In the genomic region with DNA sequence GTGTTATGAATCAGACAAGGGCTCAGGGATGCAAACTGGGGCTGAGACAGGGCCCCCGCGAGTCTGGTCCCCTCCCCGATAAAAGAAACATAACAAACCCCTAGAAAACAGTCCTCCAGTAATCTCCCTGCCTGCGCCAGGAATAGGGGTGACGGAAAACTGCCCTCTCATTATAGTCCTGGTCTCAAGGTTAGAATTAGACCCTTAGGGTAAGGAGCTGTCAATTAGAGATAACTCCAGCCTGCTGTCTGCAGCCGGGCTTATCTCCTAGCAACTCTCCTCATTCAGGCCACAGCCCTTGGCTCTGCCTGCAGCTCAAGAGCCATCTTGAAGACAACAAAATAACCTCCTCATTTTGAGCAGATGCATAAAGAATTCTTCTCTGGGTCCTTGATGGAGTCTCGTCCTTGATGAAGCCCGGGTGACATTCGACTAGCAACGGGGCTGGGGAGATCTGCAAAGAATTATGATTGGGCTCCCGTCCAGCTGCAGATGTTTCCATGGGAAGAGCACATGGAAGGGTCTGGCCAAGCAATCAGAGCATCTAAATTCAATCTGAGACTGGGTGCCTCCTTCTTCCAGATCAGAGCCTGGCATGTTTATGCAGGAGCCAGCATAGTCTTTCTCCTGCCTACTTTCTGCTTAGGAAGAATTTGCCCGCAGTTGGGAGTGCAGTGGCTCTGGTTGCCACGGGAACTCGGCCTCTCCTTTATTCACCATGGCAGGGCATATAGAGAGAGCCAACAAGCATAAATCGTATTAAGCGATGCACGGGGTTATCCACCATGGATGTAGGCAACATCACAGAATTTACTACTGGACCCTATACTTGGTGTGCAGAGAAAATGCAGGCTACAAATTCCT, we compare ENCODE assay signal across 9 mouse cellular contexts.
A peak's percentile ranks its signal among the peaks of the same experiment; 100 is the strongest.
DNase-seq lines count a peak whose midpoint lies in the region; ATAC-seq and TF ChIP-seq lines count a peak whose summit lies in the region.
"Had no signal": no experiment of that assay in that cellular context is flagged by ENCODE, and none has a peak within 500 bp of the region (broad histone marks: within the 10 kb centered on the region; RNA-seq: fewer than 3 reads in every experiment).

No protein-coding gene starts in this region.

- no peak overlapping the region for H3K9ac ChIP-seq in heart, postnatal 0 days (replicated peaks; ENCODE audit: low read depth, low read length)
- H3K9ac ChIP-seq in limb, embryonic 13.5 days: no peak overlapping the region

- no peak for TF ChIP-seq CTCF in heart, postnatal 0 days (IDR thresholded peaks at IDR 0.05; ENCODE audit: low read depth)

- ATAC-seq in heart, postnatal 0 days (ENCODE audit: insufficient read depth, low read depth): no peak
- ATAC-seq in limb, embryonic 13.5 days (ENCODE audit: low FRiP score, low read depth): peak; percentile 57
- ATAC-seq: Patski had no signal

- peaks cover 10% of the 10 kb centered on the region for H3K4me1 ChIP-seq in heart, postnatal 0 days (ENCODE audit: control insufficient read depth, insufficient read depth)
- H3K4me1 ChIP-seq in embryonic facial prominence, embryonic 10.5 days: peaks cover 79% of the 10 kb centered on the region
- peaks cover 31% of the 10 kb centered on the region for H3K4me1 ChIP-seq in limb, embryonic 13.5 days

- no peaks in the 10 kb centered on the region for H3K36me3 ChIP-seq in heart, postnatal 0 days (replicated peaks; ENCODE audit: control insufficient read depth, insufficient read depth, low read length)
- no peaks in the 10 kb centered on the region for H3K36me3 ChIP-seq in embryonic facial prominence, embryonic 10.5 days (replicated peaks)
- no peaks in the 10 kb centered on the region for H3K36me3 ChIP-seq in limb, embryonic 13.5 days

- intact Hi-C loops in heart, postnatal 25 days (cut with DNase I): no loop called here

- no peaks in the 10 kb centered on the region for H3K27me3 ChIP-seq in heart, postnatal 0 days (ENCODE audit: control insufficient read depth, insufficient read depth, low read length)
- no peaks in the 10 kb centered on the region; the same call in 1 of the 2 replicates for H3K27me3 ChIP-seq in embryonic facial prominence, embryonic 10.5 days (replicated peaks; ENCODE audit: low read depth, poor library complexity, severe bottlenecking)
- no peaks in the 10 kb centered on the region for H3K27me3 ChIP-seq in limb, embryonic 13.5 days
- H3K27me3 ChIP-seq: Patski had no signal

- no peaks in the 10 kb centered on the region for H3K9me3 ChIP-seq in heart, postnatal 0 days (replicated peaks; ENCODE audit: control insufficient read depth, low read length)
- no peaks in the 10 kb centered on the region for H3K9me3 ChIP-seq in embryonic facial prominence, embryonic 10.5 days
- H3K9me3 ChIP-seq in limb, embryonic 13.5 days: no peaks in the 10 kb centered on the region

- no peak for TF ChIP-seq EP300 in heart, postnatal 0 days (IDR thresholded peaks at IDR 0.05; ENCODE audit: low read depth)

- H3K4me3 ChIP-seq in heart, postnatal 0 days (ENCODE audit: low read depth, low read length): peak overlapping the region; percentile 33; the same call in 1 of the 2 replicates
- peak overlapping the region; percentile 53 for H3K4me3 ChIP-seq in embryonic facial prominence, embryonic 10.5 days
- H3K4me3 ChIP-seq in limb, embryonic 13.5 days: no peak overlapping the region

- H3K27ac ChIP-seq in heart, postnatal 0 days (ENCODE audit: low read depth): no peak overlapping the region
- H3K27ac ChIP-seq in embryonic facial prominence, embryonic 10.5 days (replicated peaks): peak overlapping the region; percentile 92
- peak overlapping the region; percentile 22; the same call in 1 of the 2 replicates for H3K27ac ChIP-seq in limb, embryonic 13.5 days

- no peak for DNase-seq in heart, postnatal 0 days (ENCODE audit: low spot score)
- no peak for DNase-seq in heart, postnatal 25 days (ENCODE audit: low spot score)
- DNase-seq in embryonic facial prominence, embryonic 10.5 days (ENCODE audit: low spot score): peak; percentile 69
- peak; percentile 12 for DNase-seq in heart, postnatal 4 days
- DNase-seq in retina, embryonic 14.5 days (ENCODE audit: low spot score): peak; percentile 63
- no peak for DNase-seq in ovary, postnatal 14 days (ENCODE audit: low spot score)
- DNase-seq in thymus, postnatal 36 days: no peak

- H3K4me2 ChIP-seq in heart, postnatal 0 days (ENCODE audit: low read depth, low read length): peak overlapping the region; percentile 58
- peak overlapping the region; percentile 66 for H3K4me2 ChIP-seq in limb, embryonic 13.5 days (replicated peaks)

- WGBS in heart, postnatal 0 days: 18% methylated on average over 17 of the region's 17 CpGs
- whole genome bisulfite sequencing in embryonic facial prominence, embryonic 10.5 days: 8% methylated on average over 17 of the region's 17 CpGs
- 17% methylated on average over 17 of the region's 17 CpGs for WGBS in limb, embryonic 13.5 days

Comparison
In these comparisons a context has a peak if more than half of its experiments do, and no peak if none do; other contexts are left out.
1. DNase-seq: peak in embryonic facial prominence, embryonic 10.5 days (single experiment), heart, postnatal 4 days (single experiment) and retina, embryonic 14.5 days (single experiment); none in heart, postnatal 0 days (single experiment), heart, postnatal 25 days (single experiment), ovary, postnatal 14 days (single experiment) and thymus, postnatal 36 days (0 of 2).